Mouse (Mus musculus) heart, embryonic 16.5 days (tissue): ENCODE measurements around the gene Iscu. TPM values are rescaled to one million over a fixed set of nuclear protein-coding genes. Genes with fewer than 3 reads are reported as not detected.

Experiments
- ATAC-seq: fragments of 200-750 bp; cut with Nextera tagmentation; replicated peaks from 2 replicates; pipeline ENCODE4 v1.8.0; 2017; ENCODE audit warnings: moderate number of reproducible peaks; ENCODE audit not compliant: insufficient read depth, low FRiP score; ENCODE audit errors: extremely low read depth
- H3K27ac ChIP-seq: fragments of 300-500 bp; sonication (generic); 2 replicates; pipeline ENCODE4 v1.5.1; 2014; ENCODE audit warnings: mild to moderate bottlenecking, low read length, control low read depth, moderate library complexity
- H3K27me3 ChIP-seq: fragments of 300-500 bp; sonication (generic); 2 replicates; pipeline ENCODE4 v1.6.1; 2014; ENCODE audit warnings: low read length, mixed read lengths; ENCODE audit not compliant: control insufficient read depth, insufficient read depth
- H3K36me3 ChIP-seq: fragments of 300-500 bp; sonication (generic); 2 replicates; pipeline ENCODE4 v1.6.1; 2014; ENCODE audit not compliant: control insufficient read depth, insufficient read depth
- H3K4me1 ChIP-seq: fragments of 300-500 bp; sonication (generic); 2 replicates; pipeline ENCODE4 v1.6.1; 2014; ENCODE audit warnings: low read length, mixed read lengths; ENCODE audit not compliant: control insufficient read depth, insufficient read depth
- H3K4me2 ChIP-seq: fragments of 300-500 bp; sonication (generic); 2 replicates; pipeline ENCODE4 v1.6.1; 2014; ENCODE audit warnings: low read depth, mild to moderate bottlenecking, control low read depth, low read length
- H3K4me3 ChIP-seq: fragments of 300-500 bp; sonication (generic); 2 replicates; pipeline ENCODE4 v1.5.1; 2014; ENCODE audit warnings: mild to moderate bottlenecking, control low read depth, low read length
- H3K9ac ChIP-seq: fragments of 300-500 bp; sonication (generic); 2 replicates; pipeline ENCODE4 v1.6.1; 2014; ENCODE audit warnings: low read length, control low read depth
- H3K9me3 ChIP-seq: fragments of 300-500 bp; sonication (generic); replicated peaks from 2 replicates; pipeline ENCODE4 v1.6.1; 2016; ENCODE audit warnings: low read length; ENCODE audit not compliant: control insufficient read depth
- WGBS: fragments of 180-500 bp; shearing (Covaris S2); extraction: QIAGEN DNeasy Blood & Tissue Kit; methylation state at CpG from one replicate; pipeline ENCODE4 v1.1.7; 2014; 5-methylcytosine and 5-hydroxymethylcytosine counted together
- polyA plus RNA-seq: library from polyadenylated mRNA; unstranded; fragments of >200 nt; fragmentation: Nextera tagmentation; extraction: Ambion mirVana; gene quantifications from 2 replicates; pipeline ENCODE4 v1.2.1, GENCODE M21; 2015

Gene Iscu
- polyA plus RNA-seq, 1 experiment from 2014 or later, result 136 TPM

DNA sequence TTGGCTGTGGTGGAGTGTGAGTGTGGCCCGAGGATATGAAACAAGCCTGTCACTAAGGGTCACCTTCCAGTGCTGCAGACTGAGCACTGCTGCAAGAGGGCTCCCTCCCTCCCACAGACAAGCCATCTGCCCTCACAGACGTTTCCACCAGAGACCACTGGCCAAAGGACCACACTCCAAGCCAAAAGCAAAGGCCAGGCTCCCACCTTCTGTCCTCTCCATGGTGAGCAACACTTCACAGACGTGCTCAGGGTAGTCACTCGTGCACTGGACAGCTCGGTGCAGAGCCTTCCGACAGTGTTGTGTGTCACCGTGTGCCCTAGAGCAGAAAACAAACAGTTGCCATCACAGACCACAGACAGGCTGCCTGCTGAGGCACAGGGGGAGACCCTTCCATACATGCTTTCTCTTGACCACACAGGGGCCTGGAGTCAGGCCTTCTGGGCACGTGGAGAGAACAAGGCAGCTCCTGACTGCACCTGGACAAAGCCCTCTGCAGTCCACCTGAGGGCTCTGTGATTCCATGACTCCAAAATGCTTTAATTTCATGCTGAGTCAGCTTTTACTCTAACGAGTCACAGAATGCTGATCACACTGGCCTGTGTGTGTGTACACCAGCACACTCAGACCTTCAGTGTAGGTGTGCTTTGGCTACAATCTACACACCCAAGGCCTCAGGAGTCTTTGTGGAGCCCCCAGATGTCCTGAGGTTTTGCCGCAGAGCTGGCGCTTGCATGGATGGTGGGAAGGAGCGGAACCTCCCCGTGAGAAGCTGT, 23.8 kb upstream of the Iscu start:
- H3K4me3 ChIP-seq, result no peak overlapping the region
- ATAC-seq, result no peak
- no peaks in the 10 kb centered on the region for H3K9me3 ChIP-seq
- H3K4me2 ChIP-seq, result no peak overlapping the region
- no peaks in the 10 kb centered on the region for H3K4me1 ChIP-seq
- H3K27me3 ChIP-seq, result no peaks in the 10 kb centered on the region
- H3K27ac ChIP-seq, result no peak overlapping the region
- 97% methylated on average over 13 of the region's 13 CpGs for WGBS
- H3K36me3 ChIP-seq, result peaks cover 95% of the 10 kb centered on the region
- no peak overlapping the region for H3K9ac ChIP-seq

- Histone ChIP-seq H3K27me3 (no peaks in the 10 kb centered on the region), H3K27ac (no peak overlapping the region), H3K9ac (no peak overlapping the region), H3K4me1 (no peaks in the 10 kb centered on the region), H3K36me3 (peaks cover 82% of the 10 kb centered on the region), H3K4me2 (no peak overlapping the region), H3K9me3 (no peaks in the 10 kb centered on the region), H3K4me3 (no peak overlapping the region)
- WGBS, result 84% methylated on average over 9 of the region's 9 CpGs
- no peak for ATAC-seq
These were observed 20.9 kb upstream of the Iscu start for GRCm38 (mm10) chr5:113751521-113752157.

DNA sequence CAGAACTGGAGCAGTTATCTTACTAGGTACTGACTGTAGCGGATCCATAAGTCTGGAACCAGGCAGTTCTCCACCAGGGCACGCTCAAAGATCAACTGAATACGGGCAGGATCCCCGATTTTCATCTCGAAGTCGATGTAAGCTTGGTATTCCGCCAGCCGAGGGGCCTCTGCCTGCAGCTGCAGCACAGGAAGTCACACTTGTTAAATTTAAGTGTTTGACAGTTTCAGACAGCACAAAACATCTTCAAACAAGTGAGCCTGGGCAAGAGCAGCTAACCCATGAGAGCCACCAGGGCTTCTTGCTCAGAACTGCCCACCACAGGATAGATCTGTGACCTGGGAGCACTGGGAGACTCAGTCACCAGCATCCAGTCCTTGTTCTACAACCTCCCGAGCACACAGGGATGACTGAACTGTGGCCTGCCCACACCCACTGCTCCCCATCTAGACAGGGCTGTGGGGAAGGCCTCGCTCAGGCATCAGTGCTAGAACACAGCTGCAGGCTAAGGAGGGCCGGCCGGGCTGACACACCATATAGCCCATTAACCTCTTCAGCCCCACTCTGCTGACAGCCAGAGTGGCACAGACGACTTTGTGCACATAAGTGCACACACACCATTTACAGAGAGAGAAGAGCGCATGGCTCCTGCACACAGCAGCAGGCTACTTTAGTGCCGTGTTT, 17.1 kb upstream of the Iscu start:
- Histone ChIP-seq H3K4me1 (no peaks in the 10 kb centered on the region), H3K9ac (no peak overlapping the region), H3K36me3 (peaks cover 76% of the 10 kb centered on the region), H3K27me3 (no peaks in the 10 kb centered on the region), H3K4me3 (no peak overlapping the region), H3K27ac (no peak overlapping the region), H3K9me3 (no peaks in the 10 kb centered on the region), H3K4me2 (no peak overlapping the region)
- 83% methylated on average over 15 of the region's 15 CpGs for WGBS
- ATAC-seq, result no peak

GRCm38 (mm10) chr5:113761585-113761984, 11.0 kb upstream of the Iscu start:
- H3K9ac ChIP-seq, result no peak overlapping the region
- peaks cover 2% of the 10 kb centered on the region; the same call in 1 of the 2 replicates for H3K4me1 ChIP-seq
- no peak overlapping the region for H3K4me3 ChIP-seq
- H3K4me2 ChIP-seq, result no peak overlapping the region
- H3K27ac ChIP-seq, result no peak overlapping the region
- no peaks in the 10 kb centered on the region for H3K27me3 ChIP-seq
- peaks cover 63% of the 10 kb centered on the region for H3K36me3 ChIP-seq
- ATAC-seq, result no peak
- H3K9me3 ChIP-seq, result no peaks in the 10 kb centered on the region
- WGBS, result 96% methylated on average over 2 of the region's 2 CpGs

- H3K36me3 ChIP-seq, result peaks cover 56% of the 10 kb centered on the region
- 84% methylated on average over 7 of the region's 7 CpGs for WGBS
- H3K4me2 ChIP-seq, result no peak overlapping the region
These were observed 8.1 kb upstream of the Iscu start for GRCm38 (mm10) chr5:113764426-113764825.

DNA sequence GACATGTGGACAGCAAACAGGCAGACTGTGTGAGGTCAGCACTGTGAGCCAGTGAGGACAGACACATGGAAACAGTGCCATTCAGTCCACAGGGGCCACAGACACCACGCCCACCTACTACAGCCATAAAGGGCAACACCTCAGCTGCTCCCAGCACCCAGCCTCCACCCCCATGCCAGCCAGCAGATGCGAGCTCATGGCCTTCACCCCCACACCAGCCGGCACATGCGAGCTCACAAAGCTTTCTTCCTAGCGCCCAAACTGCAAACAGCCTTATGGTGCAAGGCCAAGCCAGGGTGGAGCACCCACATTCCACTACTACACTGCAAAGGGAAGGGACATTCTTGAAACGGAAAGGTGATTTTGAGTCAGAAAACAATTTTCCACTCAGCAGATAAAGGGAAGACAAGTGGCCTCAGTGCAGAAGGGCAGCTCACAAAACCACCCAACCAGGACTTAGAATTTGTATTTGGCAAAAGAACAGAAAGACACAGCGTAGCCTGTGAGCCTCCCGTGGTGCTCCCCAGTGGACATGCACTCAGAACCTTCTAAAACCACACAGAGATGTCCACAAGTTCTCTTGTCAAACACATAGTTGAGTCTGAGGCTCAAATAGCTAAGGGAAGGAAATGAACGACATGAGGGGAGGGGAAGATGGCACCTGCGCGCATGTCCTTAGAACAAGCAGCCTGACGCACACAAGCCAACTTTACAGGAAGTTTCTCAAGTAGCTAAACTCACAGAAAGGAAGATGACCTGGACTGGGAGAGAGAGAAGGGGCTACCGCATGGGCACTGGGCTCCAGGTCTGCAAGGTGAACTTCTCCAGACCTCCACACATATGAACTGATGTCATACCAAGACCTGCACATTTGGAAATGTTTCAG, 6.7 kb upstream of the Iscu start:
- 80% methylated on average over 13 of the region's 13 CpGs for WGBS
- peaks cover 45% of the 10 kb centered on the region for H3K36me3 ChIP-seq
- no peak for ATAC-seq
- peaks cover 14% of the 10 kb centered on the region for H3K4me1 ChIP-seq
- H3K9me3 ChIP-seq, result no peaks in the 10 kb centered on the region
- H3K27me3 ChIP-seq, result no peaks in the 10 kb centered on the region
- no peak overlapping the region for H3K9ac ChIP-seq
- H3K4me3 ChIP-seq, result no peak overlapping the region
- no peak overlapping the region for H3K4me2 ChIP-seq
- H3K27ac ChIP-seq, result no peak overlapping the region

More at GRCm38 (mm10) chr5:113764426-113764825, 8.1 kb upstream of the Iscu start:
- peaks cover 4% of the 10 kb centered on the region for H3K4me1 ChIP-seq
- H3K4me3 ChIP-seq, result no peak overlapping the region
- no peak for ATAC-seq
- H3K27me3 ChIP-seq, result no peaks in the 10 kb centered on the region
- H3K9me3 ChIP-seq, result no peaks in the 10 kb centered on the region
- no peak overlapping the region for H3K27ac ChIP-seq
- H3K9ac ChIP-seq, result no peak overlapping the region

DNA sequence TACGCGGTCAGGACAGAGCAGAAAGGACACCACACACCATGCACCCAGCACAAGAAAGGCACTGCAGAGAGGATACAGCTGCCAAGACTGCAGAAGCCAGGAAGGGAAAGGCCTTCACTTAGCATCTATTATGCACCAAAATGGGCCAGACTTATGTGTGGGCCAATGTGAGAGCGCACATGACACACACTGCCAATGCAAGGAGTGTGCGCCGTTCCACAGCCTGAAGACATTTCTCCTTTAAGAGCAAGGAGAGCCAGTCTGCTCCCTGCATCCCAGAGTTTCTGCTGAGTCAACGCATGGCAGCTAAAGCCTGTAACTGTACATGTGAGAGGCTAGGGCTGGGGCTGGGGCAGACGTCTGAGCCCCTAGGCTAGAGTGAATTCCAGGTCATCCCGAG, 3.7 kb upstream of the Iscu start:
- no peak for ATAC-seq
- Histone ChIP-seq H3K36me3 (peaks cover 23% of the 10 kb centered on the region), H3K27ac (no peak overlapping the region), H3K4me2 (no peak overlapping the region), H3K27me3 (no peaks in the 10 kb centered on the region), H3K4me1 (peaks cover 22% of the 10 kb centered on the region), H3K9me3 (no peaks in the 10 kb centered on the region), H3K4me3 (no peak overlapping the region), H3K9ac (no peak overlapping the region)
- WGBS, result 87% methylated on average over 8 of the region's 8 CpGs

DNA sequence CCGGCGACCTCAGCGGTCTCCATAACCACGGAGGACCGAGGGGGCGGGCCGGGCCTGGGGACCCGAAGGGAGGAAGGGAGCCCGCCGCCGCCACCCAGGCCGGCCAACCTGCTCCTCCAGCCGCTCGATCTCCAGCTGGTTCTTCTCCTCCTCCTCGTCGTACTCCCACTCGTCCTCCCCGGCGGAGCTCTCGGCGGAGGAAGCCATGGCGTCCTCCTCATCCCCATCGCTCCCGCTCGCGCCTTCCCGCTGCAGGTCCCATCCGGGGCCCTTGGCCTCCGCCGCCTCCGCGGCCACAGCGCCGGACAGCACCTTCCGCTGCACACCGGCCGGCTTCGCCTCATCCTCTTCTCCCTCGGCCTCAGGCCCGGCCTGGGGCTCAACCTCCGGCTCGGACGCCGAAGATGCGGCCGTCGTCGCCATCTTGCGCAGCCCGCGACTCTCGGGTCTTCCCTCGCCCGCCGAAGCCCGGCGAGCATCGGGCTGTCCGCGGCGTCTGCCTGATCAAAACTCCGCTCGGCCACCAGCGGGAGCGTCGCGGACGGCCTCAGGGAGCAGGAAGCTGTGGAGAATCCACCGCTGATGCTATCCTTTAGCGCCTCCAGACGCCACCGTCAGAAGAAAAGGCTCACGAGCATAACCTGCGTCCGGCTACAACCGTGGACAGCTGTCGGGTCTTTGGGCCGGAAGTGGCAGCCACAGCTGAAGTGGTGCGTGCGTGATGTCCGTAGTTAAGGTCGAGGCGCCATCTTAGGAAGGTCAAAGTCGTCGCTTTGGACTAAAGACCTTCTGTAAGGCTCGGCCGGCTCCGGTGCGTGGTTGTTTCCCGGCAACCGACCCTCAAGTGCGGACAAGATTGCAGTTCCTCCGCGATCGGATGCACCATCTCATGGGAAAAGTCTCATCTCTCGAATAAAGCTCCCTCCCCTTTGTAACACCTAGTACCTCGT, 1.1 kb upstream of the Iscu start:
- H3K4me3 ChIP-seq, result peak overlapping the region; percentile 99
- no peaks in the 10 kb centered on the region for H3K27me3 ChIP-seq
- peak overlapping the region; percentile 95 for H3K27ac ChIP-seq
- peaks cover 34% of the 10 kb centered on the region for H3K36me3 ChIP-seq
- no peaks in the 10 kb centered on the region for H3K9me3 ChIP-seq
- H3K9ac ChIP-seq, result peak overlapping the region; percentile 97
- H3K4me1 ChIP-seq, result peaks cover 22% of the 10 kb centered on the region
- H3K4me2 ChIP-seq, result peak overlapping the region; percentile 97
- under 1% methylated on average over 81 of the region's 97 CpGs for WGBS
- ATAC-seq, result peak; percentile 82
